ENCODE assay signal across 8 mouse cellular contexts in genomic region chr9:70140340-70140739, GRCm38 (mm10). TPM values are rescaled to one million over a fixed set of nuclear protein-coding genes. Genes with fewer than 3 reads are reported as not detected.
DNase-seq lines count a peak whose midpoint lies in the region; ATAC-seq lines count a peak whose summit lies in the region.

No protein-coding gene starts in this region.

- H3K4me3 ChIP-seq in embryonic facial prominence, embryonic 15.5 days (replicated peaks), result peak overlapping the region; percentile 59
- peak overlapping the region; percentile 70; the same call in 1 of the 2 replicates for H3K4me3 ChIP-seq in kidney, embryonic 14.5 days (ENCODE audit: low read length)
- H3K4me3 ChIP-seq in neural tube, embryonic 13.5 days, result peak overlapping the region; percentile 70

- H3K27me3 ChIP-seq in embryonic facial prominence, embryonic 15.5 days, result peaks cover 14% of the 10 kb centered on the region
- peaks cover 5% of the 10 kb centered on the region; the same call in 1 of the 2 replicates for H3K27me3 ChIP-seq in kidney, embryonic 14.5 days (ENCODE audit: control insufficient read depth, insufficient read depth, low read length)
- peaks cover 25% of the 10 kb centered on the region for H3K27me3 ChIP-seq in neural tube, embryonic 13.5 days

- peak overlapping the region; percentile 92 for H3K4me2 ChIP-seq in embryonic facial prominence, embryonic 15.5 days (replicated peaks)
- H3K4me2 ChIP-seq in kidney, embryonic 14.5 days (replicated peaks; ENCODE audit: low read depth, low read length), result peak overlapping the region; percentile 98
- H3K4me2 ChIP-seq in neural tube, embryonic 13.5 days, result peak overlapping the region; percentile 95

- peaks cover 16% of the 10 kb centered on the region for H3K4me1 ChIP-seq in embryonic facial prominence, embryonic 15.5 days
- H3K4me1 ChIP-seq in kidney, embryonic 14.5 days (ENCODE audit: control insufficient read depth, insufficient read depth, low read length), result peaks cover 28% of the 10 kb centered on the region
- H3K4me1 ChIP-seq in neural tube, embryonic 13.5 days (replicated peaks), result peaks cover 20% of the 10 kb centered on the region

- no peak overlapping the region for H3K9ac ChIP-seq in embryonic facial prominence, embryonic 15.5 days
- H3K9ac ChIP-seq in kidney, embryonic 14.5 days (ENCODE audit: low read depth, low read length), result peak overlapping the region; percentile 63; the same call in 1 of the 2 replicates
- peak overlapping the region; percentile 75; the same call in 1 of the 2 replicates for H3K9ac ChIP-seq in neural tube, embryonic 13.5 days

- H3K27ac ChIP-seq in embryonic facial prominence, embryonic 15.5 days (replicated peaks), result no peak overlapping the region
- peak overlapping the region; percentile 24; the same call in 1 of the 2 replicates for H3K27ac ChIP-seq in kidney, embryonic 14.5 days (ENCODE audit: low read depth, low read length)
- H3K27ac ChIP-seq in neural tube, embryonic 13.5 days (replicated peaks), result 0 out of 2 replicates have a peak overlapping the region, but pooled peaks have one; percentile 18

- peak; percentile 44 to 59 for DNase-seq in left cerebral cortex, postnatal 14 days (ENCODE audit: low spot score in 2 of 2)
- no peak for DNase-seq in left cerebral cortex, adult 9 months (ENCODE audit: low spot score in 2 of 2)
- no peak for DNase-seq in cerebellum, adult 9-10 months
- no peak for DNase-seq in gastrocnemius, postnatal 10 days
- no peak for DNase-seq in adrenal gland, adult 18-20 months (ENCODE audit: low spot score in 2 of 2)

- H3K36me3 ChIP-seq in embryonic facial prominence, embryonic 15.5 days, result no peaks in the 10 kb centered on the region
- H3K36me3 ChIP-seq in kidney, embryonic 14.5 days (ENCODE audit: control insufficient read depth, insufficient read depth, low read length), result no peaks in the 10 kb centered on the region
- no peaks in the 10 kb centered on the region for H3K36me3 ChIP-seq in neural tube, embryonic 13.5 days

- no peak for ATAC-seq in embryonic facial prominence, embryonic 15.5 days (ENCODE audit: insufficient number of reproducible peaks, low FRiP score, low TSS enrichment, low read depth)
- ATAC-seq in kidney, embryonic 14.5 days (ENCODE audit: low FRiP score, low TSS enrichment), result no peak
- no peak for ATAC-seq in neural tube, embryonic 13.5 days (ENCODE audit: low read depth)

- H3K9me3 ChIP-seq in embryonic facial prominence, embryonic 15.5 days (replicated peaks), result no peaks in the 10 kb centered on the region
- H3K9me3 ChIP-seq in kidney, embryonic 14.5 days (ENCODE audit: control insufficient read depth, low read length), result no peaks in the 10 kb centered on the region
- no peaks in the 10 kb centered on the region for H3K9me3 ChIP-seq in neural tube, embryonic 13.5 days

- intact Hi-C loops in left cerebral cortex, postnatal 14 days (cut with DNase I), result loop anchor here (5.0 kb wide), 1 partner anchor 67 kb away; the partner anchor contains the start of gene Myo1e

- WGBS in embryonic facial prominence, embryonic 15.5 days, result 33% methylated on average over 4 of the region's 4 CpGs
- 50% methylated on average over 4 of the region's 4 CpGs for WGBS in kidney, embryonic 14.5 days
- 55% methylated on average over 4 of the region's 4 CpGs for WGBS in neural tube, embryonic 13.5 days

RNA-seq across cellular contexts. Expression of gene Fam81a, which starts 2.0 kb away (rescaled TPM):
- total RNA-seq in left cerebral cortex, postnatal 14 days (2021), result 100 to 1,000 TPM; 194 to 203 TPM
- 12.5 and 13.8 TPM in 2 replicates for polyA plus RNA-seq in embryonic facial prominence, embryonic 15.5 days (2015; fragmentation: Nextera tagmentation; extraction: Ambion mirVana)
- 10.9 and 13.0 TPM in 2 replicates for polyA plus RNA-seq in kidney, embryonic 14.5 days (2014; fragmentation: Nextera tagmentation; extraction: Ambion mirVana)
- 5.1 TPM in 2 replicates for polyA plus RNA-seq in neural tube, embryonic 13.5 days (2015; fragmentation: Nextera tagmentation; extraction: Ambion mirVana)
- total RNA-seq in gastrocnemius, postnatal 10 days (2021), result 1 to 10 TPM; 2.6 to 2.8 TPM
- total RNA-seq in adrenal gland, adult 18-20 months (2021), result 1 to 10 TPM; 1.7 to 1.9 TPM

Comparison
In these comparisons a context has a peak if more than half of its experiments do, and no peak if none do; other contexts are left out.
1. DNase-seq: peak in left cerebral cortex, postnatal 14 days (2 of 2); none in left cerebral cortex, adult 9 months (0 of 2), cerebellum, adult 9-10 months (single experiment), gastrocnemius, postnatal 10 days (single experiment) and adrenal gland, adult 18-20 months (0 of 2).
2. RNA of gene Fam81a, which starts 2.0 kb away (total RNA-seq): 194 to 203 TPM in left cerebral cortex, postnatal 14 days; 2.6 to 2.8 TPM in gastrocnemius, postnatal 10 days and 1.7 to 1.9 TPM in adrenal gland, adult 18-20 months; every median in the first group is over 10 times any median in the second.
3. Peak in every context shown above with its lines, with median percentiles within 50 percentile points of each other: H3K4me2 ChIP-seq and H3K4me3 ChIP-seq.